Mouse (Mus musculus) erythroblast, embryonic 14.5 days (primary cell): ENCODE data around the gene Med14. TPM values are rescaled to one million over a fixed set of nuclear protein-coding genes. Genes with fewer than 3 reads are reported as not detected.
A peak's percentile ranks its signal among the peaks of the same experiment; 100 is the strongest.

Source experiments
- H3K27me3 ChIP-seq: 2 replicates; pipeline ENCODE4 v1.6.1; 2012; ENCODE audit warnings: inconsistent platforms; ENCODE audit not compliant: control insufficient read depth
- H3K36me3 ChIP-seq: 2 replicates; pipeline ENCODE4 v1.6.1; 2012; ENCODE audit warnings: mild to moderate bottlenecking, inconsistent platforms; ENCODE audit not compliant: control insufficient read depth
- H3K4me1 ChIP-seq: 2 replicates; pipeline ENCODE4 v1.6.1; 2012; ENCODE audit warnings: inconsistent platforms; ENCODE audit not compliant: control insufficient read depth
- H3K4me3 ChIP-seq: replicated peaks from 2 replicates; pipeline ENCODE3; 2012; ENCODE audit warnings: moderate library complexity, mild to moderate bottlenecking, inconsistent platforms
- H3K9me3 ChIP-seq: 2 replicates; pipeline ENCODE4 v1.6.1; 2012; ENCODE audit warnings: low read length, inconsistent platforms, mixed read lengths; ENCODE audit not compliant: control insufficient read depth
- GATA1 ChIP-seq: IDR thresholded peaks from 2 replicates; pipeline ENCODE4 v1.6.1; 2012; ENCODE audit warnings: low read length, inconsistent platforms, mixed read lengths
- TAL1 ChIP-seq: IDR thresholded peaks from 3 replicates; pipeline ENCODE4 v1.6.1; 2012; ENCODE audit warnings: low read length, inconsistent platforms, mixed read lengths
- polyA plus RNA-seq: library from polyadenylated mRNA; stranded (reverse); fragments of >175 nt; gene quantifications from 2 replicates; pipeline ENCODE4 v1.2.3, GENCODE M21; 2012

Med14 gene
- polyA plus RNA-seq, 1 experiment = 0.26 TPM

DNA sequence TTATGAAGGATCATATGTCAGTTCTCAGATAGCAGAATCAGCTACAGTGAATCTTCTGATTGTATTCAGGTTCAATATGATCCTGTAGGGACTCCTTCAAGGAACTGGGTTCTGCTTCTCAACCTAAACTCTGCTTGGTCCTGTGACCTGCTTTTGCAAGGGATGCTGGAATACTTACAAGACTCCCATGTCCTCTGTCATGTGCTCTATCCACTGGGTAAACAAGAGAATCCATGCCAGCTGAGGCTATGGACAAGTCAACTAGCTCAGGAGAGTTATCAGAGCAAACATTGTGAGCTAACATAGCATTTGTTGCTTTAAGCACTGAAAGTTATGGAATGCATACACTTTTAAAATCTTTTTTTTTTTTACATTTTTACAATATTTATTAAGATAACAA, 75.8 kb downstream of the Med14 start:
- Histone ChIP-seq H3K27me3 (no peaks in the 10 kb centered on the region), H3K36me3 (peaks cover 62% of the 10 kb centered on the region), H3K4me1 (no peaks in the 10 kb centered on the region), H3K9me3 (no peaks in the 10 kb centered on the region), H3K4me3 (no peak overlapping the region)
- no peak for TF ChIP-seq TAL1
- no peak for TF ChIP-seq GATA1

DNA sequence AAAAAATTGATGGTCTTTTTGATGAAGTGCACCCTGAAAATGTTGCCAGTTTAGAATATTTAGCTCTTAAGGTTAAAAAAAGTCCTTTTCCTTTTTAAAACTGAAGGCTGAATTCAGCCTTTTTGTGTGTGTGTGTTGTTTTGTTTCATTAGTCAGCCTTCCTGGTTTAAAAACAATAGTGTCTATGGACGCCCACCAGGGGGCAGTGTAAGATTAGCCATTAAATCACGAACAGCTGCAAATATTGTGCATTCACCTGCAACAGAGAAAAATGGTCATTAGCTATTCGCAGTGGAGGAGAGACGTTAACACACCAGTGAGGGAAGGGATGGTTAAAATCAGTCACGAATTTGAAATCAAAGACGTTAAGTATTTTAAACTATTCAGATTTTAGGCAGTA, 84.5 kb downstream of the Med14 start:
- H3K9me3 ChIP-seq = no peaks in the 10 kb centered on the region
- peaks cover 38% of the 10 kb centered on the region for H3K36me3 ChIP-seq
- peaks cover 12% of the 10 kb centered on the region for H3K4me1 ChIP-seq
- peaks cover 5% of the 10 kb centered on the region for H3K27me3 ChIP-seq
- H3K4me3 ChIP-seq = no peak overlapping the region
- TF ChIP-seq TAL1 (no peak), GATA1 (no peak)

DNA sequence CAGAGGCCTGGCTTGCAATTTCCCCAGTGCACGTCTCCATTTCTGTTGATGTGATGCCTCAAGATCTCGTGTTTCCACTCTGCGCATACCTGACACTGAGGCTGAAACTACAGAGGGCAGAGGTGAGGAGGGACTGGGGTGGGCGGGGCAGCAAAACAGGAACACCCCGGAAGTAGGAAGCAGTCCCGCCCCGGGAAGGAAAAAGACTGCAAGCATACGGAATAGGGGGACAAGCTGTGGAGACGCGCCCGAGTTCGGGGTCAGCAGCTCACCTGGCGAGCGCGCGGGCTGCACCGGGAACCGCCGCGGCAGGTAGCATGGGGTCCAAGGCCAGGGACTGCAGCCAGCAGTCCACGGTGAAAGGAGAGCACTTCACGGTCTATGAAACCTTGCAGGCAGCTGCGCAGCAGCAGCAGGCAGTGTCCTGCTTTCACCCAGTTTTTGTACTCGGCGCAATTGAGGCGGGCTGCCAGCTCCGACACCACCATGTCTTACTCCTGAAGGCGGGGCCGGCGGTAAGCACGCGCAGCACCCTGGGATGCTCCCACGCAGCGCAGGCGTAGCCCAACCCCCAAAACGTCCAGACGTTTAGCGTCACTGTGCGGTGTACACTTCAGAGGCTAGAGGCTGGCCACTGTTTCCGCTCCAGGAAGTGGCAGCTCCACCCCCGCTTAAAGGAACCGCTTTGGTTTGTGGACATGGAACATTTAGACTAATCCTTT, 88.7 kb downstream of the Med14 start, which contains the start of gene 1810030O07Rik:
Gene 1810030O07Rik (minus strand): TSS at position 615 of the 722 bp plus-strand sequence.
- peaks cover 5% of the 10 kb centered on the region for H3K27me3 ChIP-seq
- no peaks in the 10 kb centered on the region for H3K9me3 ChIP-seq
- TF ChIP-seq GATA1 (no peak), TAL1 (no peak)
- H3K4me3 ChIP-seq = peak within 1 kb of the TSS; percentile 92
- peaks cover 30% of the 10 kb centered on the region for H3K36me3 ChIP-seq
- peaks cover 24% of the 10 kb centered on the region for H3K4me1 ChIP-seq

DNA sequence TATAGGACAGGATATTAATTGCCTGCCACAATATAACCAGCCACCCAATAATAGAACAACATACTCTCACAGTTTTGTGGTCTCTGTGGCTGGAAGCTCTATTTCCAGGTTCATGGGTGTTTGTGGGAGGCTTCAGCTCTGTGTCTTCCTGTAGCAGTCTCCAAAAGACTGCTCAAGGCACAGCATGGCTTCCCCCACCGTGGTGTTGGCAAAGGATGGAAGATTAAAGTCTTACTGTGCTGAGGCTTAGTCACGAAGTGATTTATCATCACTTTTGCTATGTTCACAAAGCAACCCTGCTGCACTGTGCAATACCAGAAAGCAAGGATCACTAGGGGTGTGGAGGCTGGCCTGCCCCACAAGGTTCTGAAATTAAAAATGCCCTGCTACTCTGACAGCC, 108.0 kb downstream of the Med14 start:
- no peaks in the 10 kb centered on the region for H3K4me1 ChIP-seq
- no peaks in the 10 kb centered on the region for H3K27me3 ChIP-seq
- TF ChIP-seq GATA1 (no peak), TAL1 (no peak)
- peaks cover 58% of the 10 kb centered on the region for H3K36me3 ChIP-seq
- H3K4me3 ChIP-seq = no peak overlapping the region
- 0 out of 2 replicates have a peak, but pooled peaks cover 2% of the 10 kb centered on the region for H3K9me3 ChIP-seq

DNA sequence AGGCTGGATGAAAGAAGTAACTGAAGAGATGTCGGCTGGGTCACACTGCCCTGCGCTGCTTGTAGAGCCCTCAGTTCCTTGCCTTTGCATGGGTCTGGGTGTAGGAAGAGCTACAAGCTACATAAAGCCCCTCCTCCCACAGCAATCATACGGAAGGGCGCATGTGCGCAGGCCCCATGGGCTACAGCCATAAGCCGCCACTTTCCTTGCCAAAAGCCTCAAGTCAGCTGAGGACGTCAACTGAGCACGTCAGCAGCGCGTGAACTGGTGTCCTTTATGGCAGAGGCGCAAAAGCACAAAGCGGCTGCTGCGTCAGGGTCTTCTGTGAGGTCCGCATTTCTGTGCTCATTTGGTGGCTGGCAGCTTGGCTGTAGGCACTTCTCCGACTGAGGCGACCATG, 110.0 kb downstream of the Med14 start:
- no peaks in the 10 kb centered on the region for H3K27me3 ChIP-seq
- TF ChIP-seq GATA1 (no peak), TAL1 (no peak)

DNA sequence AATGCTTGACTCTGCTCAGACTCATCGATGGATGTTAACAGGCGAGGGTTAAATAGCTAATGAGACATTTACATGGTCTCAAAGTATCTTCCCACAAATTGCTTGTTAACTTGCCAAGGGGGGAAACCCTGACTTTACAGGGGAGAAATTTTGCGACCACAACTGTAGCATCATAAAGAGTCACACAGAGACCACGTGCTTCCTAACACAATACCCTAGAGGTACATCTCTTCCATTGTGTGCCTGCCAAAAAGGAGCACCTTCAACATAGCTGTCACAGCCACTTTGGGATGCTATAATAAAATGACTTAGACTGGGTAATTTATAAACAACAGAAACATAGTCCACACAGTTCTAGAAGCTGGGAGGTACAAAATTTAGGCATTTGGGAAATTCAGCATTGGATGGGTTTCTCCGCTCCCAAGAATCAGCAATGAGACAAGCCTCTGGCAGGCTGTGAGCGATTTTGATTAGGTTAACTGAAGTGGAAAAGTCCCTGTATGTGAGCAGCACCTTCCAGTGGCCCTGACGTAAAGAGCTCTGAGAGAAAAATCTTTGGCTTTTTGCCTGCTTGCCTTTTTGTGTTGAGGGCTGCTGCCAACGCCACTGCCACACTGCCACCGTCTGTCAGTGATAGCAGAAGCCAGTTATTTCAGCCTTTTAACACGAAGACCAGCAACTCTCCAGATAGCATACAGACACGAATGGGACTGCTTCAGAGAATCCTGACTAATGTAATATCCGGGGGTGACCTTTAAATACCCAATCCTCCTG, 116.2 kb downstream of the Med14 start:
- no peaks in the 10 kb centered on the region for H3K4me1 ChIP-seq
- H3K27me3 ChIP-seq = no peaks in the 10 kb centered on the region
- H3K9me3 ChIP-seq = no peaks in the 10 kb centered on the region
- TF ChIP-seq TAL1 = no peak
- no peak for TF ChIP-seq GATA1
- peaks cover 3% of the 10 kb centered on the region for H3K36me3 ChIP-seq
- no peak overlapping the region for H3K4me3 ChIP-seq

More for the DNA sequence above, 110.0 kb downstream of the Med14 start:
- H3K4me3 ChIP-seq = no peak overlapping the region
- H3K9me3 ChIP-seq = 0 out of 2 replicates have a peak, but pooled peaks cover 2% of the 10 kb centered on the region
- no peaks in the 10 kb centered on the region for H3K4me1 ChIP-seq
- peaks cover 41% of the 10 kb centered on the region for H3K36me3 ChIP-seq

DNA sequence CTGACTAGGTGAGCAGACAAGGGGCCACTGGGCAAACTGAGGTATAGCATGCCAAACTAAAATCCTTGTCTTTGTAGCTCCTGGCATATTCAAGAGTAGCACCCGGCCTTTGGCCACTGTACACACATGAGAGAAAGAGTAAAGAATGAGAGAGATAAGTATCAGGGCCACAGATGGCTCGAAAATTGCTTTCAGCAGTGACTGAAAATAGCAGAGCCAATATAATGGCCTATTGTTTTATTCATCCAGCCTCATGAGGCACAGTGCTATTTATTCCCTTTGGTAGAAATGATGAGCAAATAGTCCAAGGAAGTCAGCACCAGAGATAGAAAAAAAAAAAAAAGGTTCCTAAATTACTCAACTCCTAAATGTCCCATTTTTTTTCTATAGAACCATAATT, 116.9 kb downstream of the Med14 start:
- Histone ChIP-seq H3K9me3 (no peaks in the 10 kb centered on the region), H3K4me3 (no peak overlapping the region)
- TF ChIP-seq TAL1 (no peak), GATA1 (no peak)

More for the DNA sequence above, 116.9 kb downstream of the Med14 start:
- H3K27me3 ChIP-seq = no peaks in the 10 kb centered on the region
- no peaks in the 10 kb centered on the region for H3K4me1 ChIP-seq
- peaks cover under 1% of the 10 kb centered on the region for H3K36me3 ChIP-seq

Other genes starting within 250 kb of the Med14 start
- gene Atp6ap2, start 174.3 kb downstream of the Med14 start, polyA plus RNA-seq = 0.22 and 0.26 TPM in 2 replicates
- 0.07 and 0.14 TPM in 2 replicates for gene 1810030O07Rik, start 88.4 kb downstream of the Med14 start, polyA plus RNA-seq